Mouse (Mus musculus): ENCODE data around the gene Prkn.

- TF ChIP-seq CTCF (IDR thresholded peaks at IDR 0.05; ENCODE audit: low read depth): no peak
- no peak for TF ChIP-seq EP300 (IDR thresholded peaks at IDR 0.05; ENCODE audit: low read depth)
Measured at GRCm38 (mm10) chr17:12094827-12095590, 1254.8 kb downstream of the Prkn start.
